Mouse (Mus musculus): ENCODE measurements around the gene Allc. TPM values are rescaled to one million over a fixed set of nuclear protein-coding genes. Genes with fewer than 3 reads are reported as not detected.
A peak's percentile ranks its signal among the peaks of the same experiment; 100 is the strongest.

Allc gene
- total and polyA plus RNA-seq, 3 experiments = not detected

GRCm38 (mm10) chr12:28622641-28623040, 40.3 kb upstream of the Allc start:
- Histone ChIP-seq H3K9me3 (replicated peaks; ENCODE audit: low read length) (no peaks in the 10 kb centered on the region), H3K4me2 (ENCODE audit: insufficient read depth, low read depth, poor library complexity, severe bottlenecking) (no peak overlapping the region), H3K27me3 (replicated peaks) (peaks cover 29% of the 10 kb centered on the region), H3K27ac (ENCODE audit: insufficient read depth, low read depth) (no peak overlapping the region), H3K4me1 (ENCODE audit: control insufficient read depth in 1 of 2, insufficient read depth in 2 of 2) (peaks cover 0 to 3% of the 10 kb centered on the region in 2 experiments; a peak in 1 of 4 replicates), H3K36me3 (replicated peaks in 1 of 2; ENCODE audit: control insufficient read depth in 1 of 2, insufficient read depth in 1 of 2, low read length in 1 of 2) (no peaks in the 10 kb centered on the region), H3K79me2 (replicated peaks; ENCODE audit: control insufficient read depth, extremely low read depth, insufficient read depth, poor library complexity, severe bottlenecking) (no peaks in the 10 kb centered on the region), H3K4me3 (replicated peaks in 1 of 3; ENCODE audit: low read depth in 2 of 3, low read length in 2 of 3, poor library complexity in 1 of 3) (no peak overlapping the region), H3K9ac (ENCODE audit: insufficient read depth, low read depth) (no peak overlapping the region)
- in situ Hi-C loops (cut with MboI; ENCODE audit: low pct_ligation_motif_present, low pct_unique_long_range_greater_than_20kb, low sequenced_read_pairs) = no loop called here
- DNase-seq (ENCODE audit: extremely low read depth) = no peak
- dilution Hi-C loops (cut with MboI; ENCODE audit: extremely low pct_ligation_motif_present, extremely low pct_unique_long_range_greater_than_20kb, low sequenced_read_pairs) = no loop called here
- TF ChIP-seq ELF1 (IDR thresholded peaks at IDR 0.05; ENCODE audit: low read depth, low read length) (no peak), RAD21 (IDR thresholded peaks at IDR 0.05; ENCODE audit: low read depth, low read length) (no peak), MAZ (IDR thresholded peaks at IDR 0.05; ENCODE audit: low read depth, low read length) (no peak), SIN3A (IDR thresholded peaks at IDR 0.05; ENCODE audit: low read length) (no peak), CTCF (conservative IDR thresholded peaks at IDR 0.05 in 1 of 2, IDR thresholded peaks at IDR 0.05 in 1 of 2; ENCODE audit: low read depth in 2 of 2, low read length in 2 of 2) (no peak), ZC3H11A (IDR thresholded peaks at IDR 0.05; ENCODE audit: low read depth, low read length) (no peak), MYC (IDR thresholded peaks at IDR 0.05; ENCODE audit: low read depth, low read length) (no peak), TCF12 (IDR thresholded peaks at IDR 0.05; ENCODE audit: low read depth, low read length) (no peak), ZMIZ1 (IDR thresholded peaks at IDR 0.05; ENCODE audit: low read depth, low read length) (no peak), JUN (IDR thresholded peaks at IDR 0.05; ENCODE audit: insufficient read depth, low read depth, low read length) (no peak), TBP (conservative IDR thresholded peaks at IDR 0.05; ENCODE audit: low read depth, low read length) (no peak), UBTF (IDR thresholded peaks at IDR 0.05; ENCODE audit: low read depth, low read length) (no peak), ZKSCAN1 (IDR thresholded peaks at IDR 0.05; ENCODE audit: borderline replicate concordance, low read depth, low read length) (no peak), ETS1 (conservative IDR thresholded peaks at IDR 0.05; ENCODE audit: low read depth, low read length) (no peak)

GRCm38 (mm10) chr12:28622167-28622532, 39.8 kb upstream of the Allc start:
- H3K79me2 ChIP-seq (replicated peaks; ENCODE audit: control insufficient read depth, extremely low read depth, insufficient read depth, poor library complexity, severe bottlenecking) = no peaks in the 10 kb centered on the region
- dilution Hi-C loops (cut with MboI; ENCODE audit: extremely low pct_ligation_motif_present, extremely low pct_unique_long_range_greater_than_20kb, low sequenced_read_pairs) (no loop called here), in situ Hi-C loops (cut with MboI; ENCODE audit: low pct_ligation_motif_present, low pct_unique_long_range_greater_than_20kb, low sequenced_read_pairs) (no loop called here)
- H3K9ac ChIP-seq (ENCODE audit: insufficient read depth, low read depth) = no peak overlapping the region
- no peak overlapping the region for H3K4me3 ChIP-seq (replicated peaks in 1 of 3; ENCODE audit: low read depth in 2 of 3, low read length in 2 of 3, poor library complexity in 1 of 3)
- peak overlapping the region; percentile 45; the same call in 1 of the 2 replicates for H3K4me2 ChIP-seq (ENCODE audit: insufficient read depth, low read depth, poor library complexity, severe bottlenecking)
- peaks cover 34% of the 10 kb centered on the region for H3K27me3 ChIP-seq (replicated peaks)
- no peaks in the 10 kb centered on the region for H3K36me3 ChIP-seq (replicated peaks in 1 of 2; ENCODE audit: control insufficient read depth in 1 of 2, insufficient read depth in 1 of 2, low read length in 1 of 2)
- peaks cover 0 to 3% of the 10 kb centered on the region in 2 experiments; a peak in 1 of 4 replicates for H3K4me1 ChIP-seq (ENCODE audit: control insufficient read depth in 1 of 2, insufficient read depth in 2 of 2)
- no peaks in the 10 kb centered on the region for H3K9me3 ChIP-seq (replicated peaks; ENCODE audit: low read length)
- no peak for DNase-seq (ENCODE audit: extremely low read depth)
- no peak overlapping the region for H3K27ac ChIP-seq (ENCODE audit: insufficient read depth, low read depth)
- TF ChIP-seq NELFE (IDR thresholded peaks at IDR 0.05; ENCODE audit: low read depth, low read length) = no peak
- TF ChIP-seq MYC (IDR thresholded peaks at IDR 0.05; ENCODE audit: low read depth, low read length) = no peak
- TF ChIP-seq ZKSCAN1 (IDR thresholded peaks at IDR 0.05; ENCODE audit: borderline replicate concordance, low read depth, low read length) = no peak
- no peak for TF ChIP-seq TCF12 (IDR thresholded peaks at IDR 0.05; ENCODE audit: low read depth, low read length)

All from CH12.LX (cell line).